Mouse (Mus musculus): ENCODE measurements around the gene Kcnk16.

Gene Kcnk16

GRCm38 (mm10) chr14:20233016-20233980 lies 35.7 kb downstream of the Kcnk16 start:
- no peak for DNase-seq (ENCODE audit: low spot score in 2 of 2)

GRCm38 (mm10) chr14:20230063-20230491 lies 38.9 kb downstream of the Kcnk16 start:
- no peak for DNase-seq (ENCODE audit: low spot score in 2 of 2)

GRCm38 (mm10) chr14:20229437-20229836 lies 39.6 kb downstream of the Kcnk16 start:
- no peak for DNase-seq (ENCODE audit: low spot score in 2 of 2)

GRCm38 (mm10) chr14:20228336-20228735 lies 40.7 kb downstream of the Kcnk16 start:
- DNase-seq (ENCODE audit: low spot score in 2 of 2): no peak

- DNase-seq (ENCODE audit: low spot score in 2 of 2): no peak
Measured at GRCm38 (mm10) chr14:20226982-20227381, 42.0 kb downstream of the Kcnk16 start.

- no peak for DNase-seq (ENCODE audit: low spot score in 2 of 2)
Measured at GRCm38 (mm10) chr14:20226488-20226887, 42.5 kb downstream of the Kcnk16 start.

GRCm38 (mm10) chr14:20225525-20225924 lies 43.5 kb downstream of the Kcnk16 start:
- DNase-seq (ENCODE audit: low spot score in 2 of 2): no peak

- no peak for DNase-seq (ENCODE audit: low spot score in 2 of 2)
Measured at GRCm38 (mm10) chr14:20224576-20225218, 44.3 kb downstream of the Kcnk16 start.

GRCm38 (mm10) chr14:20224163-20224562 lies 44.8 kb downstream of the Kcnk16 start:
- no peak for DNase-seq (ENCODE audit: low spot score in 2 of 2)

GRCm38 (mm10) chr14:20223253-20223652 lies 45.7 kb downstream of the Kcnk16 start:
- DNase-seq (ENCODE audit: low spot score in 2 of 2): no peak

GRCm38 (mm10) chr14:20221083-20221482 lies 47.9 kb downstream of the Kcnk16 start:
- DNase-seq (ENCODE audit: low spot score in 2 of 2): no peak

GRCm38 (mm10) chr14:20219849-20220248 lies 49.1 kb downstream of the Kcnk16 start:
- no peak for DNase-seq (ENCODE audit: low spot score in 2 of 2)

GRCm38 (mm10) chr14:20217299-20217864 lies 51.6 kb downstream of the Kcnk16 start:
- no peak for DNase-seq (ENCODE audit: low spot score in 2 of 2)

GRCm38 (mm10) chr14:20216561-20217298 lies 52.3 kb downstream of the Kcnk16 start:
- no peak for DNase-seq (ENCODE audit: low spot score in 2 of 2)

- no peak for DNase-seq (ENCODE audit: low spot score in 2 of 2)
Measured at GRCm38 (mm10) chr14:20215826-20216225, 53.2 kb downstream of the Kcnk16 start.

- no peak for DNase-seq (ENCODE audit: low spot score in 2 of 2)
Measured at GRCm38 (mm10) chr14:20214125-20214524, 54.9 kb downstream of the Kcnk16 start.

- DNase-seq (ENCODE audit: low spot score in 2 of 2): no peak
Measured at GRCm38 (mm10) chr14:20211754-20212601, 57.0 kb downstream of the Kcnk16 start.
